Mouse (Mus musculus): ENCODE data around the gene Nebl. TPM values are rescaled to one million over a fixed set of nuclear protein-coding genes. Genes with fewer than 3 reads are reported as not detected.

Gene Nebl
- polyA plus RNA-seq, 1 experiment from 2014 or later: 0.64 TPM

GRCm38 (mm10) chr2:17644282-17645262, 86.7 kb downstream of the Nebl start:
- Histone ChIP-seq H3K27ac (ENCODE audit: low read length) (no peak overlapping the region), H3K36me3 (ENCODE audit: control insufficient read depth, insufficient read depth, low read length) (no peaks in the 10 kb centered on the region), H3K4me2 (ENCODE audit: low read depth, low read length) (no peak overlapping the region), H3K9me3 (ENCODE audit: control insufficient read depth, low read length) (no peaks in the 10 kb centered on the region), H3K27me3 (replicated peaks; ENCODE audit: control insufficient read depth, insufficient read depth, low read length) (no peaks in the 10 kb centered on the region), H3K4me1 (ENCODE audit: control insufficient read depth, insufficient read depth, low read length) (no peaks in the 10 kb centered on the region), H3K4me3 (ENCODE audit: low read length) (no peak overlapping the region), H3K9ac (ENCODE audit: low read depth, low read length) (no peak overlapping the region)
- ATAC-seq: peak; percentile 66
- 34% methylated on average over 3 of the region's 3 CpGs for WGBS

DNA sequence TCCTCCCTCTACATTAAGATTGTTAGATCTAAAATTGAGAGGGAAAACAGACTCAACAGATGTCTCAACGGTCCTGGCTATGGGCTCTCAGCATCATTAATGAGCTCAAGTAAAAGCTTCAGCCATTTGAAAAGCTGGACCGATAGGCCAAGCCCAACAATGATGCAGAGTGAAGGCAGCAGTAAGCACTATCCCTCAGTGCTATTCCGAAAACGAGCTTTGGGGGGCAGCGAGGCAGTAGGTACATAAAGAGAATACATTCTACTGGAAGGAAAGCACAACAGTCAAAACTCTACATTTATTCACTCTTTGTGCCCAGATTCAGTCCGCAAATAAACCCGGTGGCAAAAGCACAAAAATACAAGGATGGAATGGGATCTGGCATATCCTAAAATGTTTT, 87.4 kb downstream of the Nebl start:
- no peak for ATAC-seq
- 61% methylated on average over 7 of the region's 7 CpGs for WGBS
- Histone ChIP-seq H3K4me3 (ENCODE audit: low read length) (no peak overlapping the region), H3K36me3 (ENCODE audit: control insufficient read depth, insufficient read depth, low read length) (no peaks in the 10 kb centered on the region), H3K9me3 (ENCODE audit: control insufficient read depth, low read length) (no peaks in the 10 kb centered on the region), H3K27me3 (replicated peaks; ENCODE audit: control insufficient read depth, insufficient read depth, low read length) (no peaks in the 10 kb centered on the region), H3K27ac (ENCODE audit: low read length) (no peak overlapping the region), H3K9ac (ENCODE audit: low read depth, low read length) (no peak overlapping the region), H3K4me1 (ENCODE audit: control insufficient read depth, insufficient read depth, low read length) (no peaks in the 10 kb centered on the region), H3K4me2 (ENCODE audit: low read depth, low read length) (no peak overlapping the region)

DNA sequence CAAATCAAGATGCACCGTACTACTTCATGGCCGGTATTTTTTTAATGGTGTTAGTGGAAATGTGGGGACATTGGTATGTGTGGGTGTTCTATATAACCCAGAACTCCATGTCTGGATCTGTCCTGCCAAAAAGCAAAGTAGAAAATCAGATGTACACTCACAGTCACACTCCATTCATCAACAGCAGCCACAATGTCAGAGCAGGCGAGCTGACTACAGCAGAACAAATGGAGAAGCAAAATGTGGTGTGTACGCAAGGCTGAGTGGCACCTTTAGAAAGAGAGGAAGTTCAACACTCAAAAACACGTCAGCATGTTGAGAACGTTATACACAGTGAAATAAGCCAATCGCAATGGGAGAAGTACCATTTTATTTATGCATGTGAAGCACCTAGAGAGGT, 88.5 kb downstream of the Nebl start:
- Histone ChIP-seq H3K4me3 (ENCODE audit: low read length) (no peak overlapping the region), H3K9ac (ENCODE audit: low read depth, low read length) (no peak overlapping the region)
- WGBS: 82% methylated on average over 7 of the region's 7 CpGs

DNA sequence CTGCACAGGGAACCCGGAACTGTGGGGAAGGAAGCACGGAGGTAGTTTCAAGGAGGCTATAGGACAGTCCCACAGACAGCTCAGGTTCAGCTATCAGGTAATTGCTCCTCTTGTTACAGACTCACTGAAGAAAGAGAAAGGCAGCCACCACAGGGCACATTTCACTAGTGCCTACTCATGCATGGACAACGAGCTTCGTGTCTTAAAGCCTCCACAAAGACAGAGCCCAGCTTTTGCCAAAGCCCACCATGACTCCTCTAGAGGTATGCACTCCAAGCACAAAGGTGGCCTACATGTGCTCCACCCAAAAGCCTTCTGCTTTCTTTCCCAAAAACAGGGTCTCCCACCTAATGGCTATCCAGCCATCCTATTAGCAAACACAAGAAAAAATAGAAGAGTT, 90.4 kb downstream of the Nebl start:
- no peak overlapping the region for H3K4me3 ChIP-seq (ENCODE audit: low read length)
- no peaks in the 10 kb centered on the region for H3K27me3 ChIP-seq (replicated peaks; ENCODE audit: control insufficient read depth, insufficient read depth, low read length)
- ATAC-seq: no peak
- no peak overlapping the region for H3K4me2 ChIP-seq (ENCODE audit: low read depth, low read length)
- no peaks in the 10 kb centered on the region for H3K4me1 ChIP-seq (ENCODE audit: control insufficient read depth, insufficient read depth, low read length)
- H3K36me3 ChIP-seq (ENCODE audit: control insufficient read depth, insufficient read depth, low read length): no peaks in the 10 kb centered on the region
- H3K9me3 ChIP-seq (ENCODE audit: control insufficient read depth, low read length): no peaks in the 10 kb centered on the region
- WGBS: 91% methylated on average over 4 of the region's 4 CpGs
- no peak overlapping the region for H3K27ac ChIP-seq (ENCODE audit: low read length)
- H3K9ac ChIP-seq (ENCODE audit: low read depth, low read length): no peak overlapping the region

More for the DNA sequence above, 88.5 kb downstream of the Nebl start:
- H3K36me3 ChIP-seq (ENCODE audit: control insufficient read depth, insufficient read depth, low read length): no peaks in the 10 kb centered on the region
- H3K27me3 ChIP-seq (replicated peaks; ENCODE audit: control insufficient read depth, insufficient read depth, low read length): no peaks in the 10 kb centered on the region
- ATAC-seq: no peak
- no peak overlapping the region for H3K27ac ChIP-seq (ENCODE audit: low read length)
- no peaks in the 10 kb centered on the region for H3K4me1 ChIP-seq (ENCODE audit: control insufficient read depth, insufficient read depth, low read length)
- H3K9me3 ChIP-seq (ENCODE audit: control insufficient read depth, low read length): no peaks in the 10 kb centered on the region
- no peak overlapping the region for H3K4me2 ChIP-seq (ENCODE audit: low read depth, low read length)

GRCm38 (mm10) chr2:17638631-17639030, 92.6 kb downstream of the Nebl start:
- Histone ChIP-seq H3K27me3 (replicated peaks; ENCODE audit: control insufficient read depth, insufficient read depth, low read length) (no peaks in the 10 kb centered on the region), H3K4me1 (ENCODE audit: control insufficient read depth, insufficient read depth, low read length) (no peaks in the 10 kb centered on the region), H3K4me2 (ENCODE audit: low read depth, low read length) (no peak overlapping the region), H3K9ac (ENCODE audit: low read depth, low read length) (no peak overlapping the region), H3K4me3 (ENCODE audit: low read length) (no peak overlapping the region), H3K27ac (ENCODE audit: low read length) (no peak overlapping the region), H3K9me3 (ENCODE audit: control insufficient read depth, low read length) (no peaks in the 10 kb centered on the region), H3K36me3 (ENCODE audit: control insufficient read depth, insufficient read depth, low read length) (no peaks in the 10 kb centered on the region)
- ATAC-seq: no peak
- 55% methylated on average over 5 of the region's 5 CpGs for WGBS

DNA sequence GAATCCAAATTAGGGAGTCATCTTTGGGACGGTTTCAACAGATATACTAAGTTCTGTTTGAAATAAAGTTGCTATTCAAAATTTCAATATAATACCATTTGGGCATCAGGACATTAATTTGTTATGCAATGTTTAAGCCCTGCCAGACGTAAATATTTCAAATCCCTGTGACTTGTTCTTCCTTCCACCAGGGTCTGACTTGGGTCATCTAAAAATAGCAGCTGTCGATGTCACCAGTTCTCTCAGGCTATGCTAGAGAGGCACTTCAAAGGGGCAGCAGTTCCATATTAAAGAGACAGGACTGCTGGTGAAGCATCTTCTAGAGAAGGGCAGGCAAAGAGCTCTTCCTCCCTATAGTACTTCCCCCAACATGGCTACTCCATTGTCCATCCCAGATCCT, 107.3 kb downstream of the Nebl start:
- Histone ChIP-seq H3K4me2 (ENCODE audit: low read depth, low read length) (no peak overlapping the region), H3K9me3 (ENCODE audit: control insufficient read depth, low read length) (no peaks in the 10 kb centered on the region), H3K9ac (ENCODE audit: low read depth, low read length) (no peak overlapping the region), H3K4me3 (ENCODE audit: low read length) (no peak overlapping the region), H3K27ac (ENCODE audit: low read length) (no peak overlapping the region), H3K4me1 (ENCODE audit: control insufficient read depth, insufficient read depth, low read length) (no peaks in the 10 kb centered on the region), H3K36me3 (ENCODE audit: control insufficient read depth, insufficient read depth, low read length) (no peaks in the 10 kb centered on the region), H3K27me3 (replicated peaks; ENCODE audit: control insufficient read depth, insufficient read depth, low read length) (no peaks in the 10 kb centered on the region)
- WGBS: 49% methylated on average over 3 of the region's 3 CpGs
- no peak for ATAC-seq

DNA sequence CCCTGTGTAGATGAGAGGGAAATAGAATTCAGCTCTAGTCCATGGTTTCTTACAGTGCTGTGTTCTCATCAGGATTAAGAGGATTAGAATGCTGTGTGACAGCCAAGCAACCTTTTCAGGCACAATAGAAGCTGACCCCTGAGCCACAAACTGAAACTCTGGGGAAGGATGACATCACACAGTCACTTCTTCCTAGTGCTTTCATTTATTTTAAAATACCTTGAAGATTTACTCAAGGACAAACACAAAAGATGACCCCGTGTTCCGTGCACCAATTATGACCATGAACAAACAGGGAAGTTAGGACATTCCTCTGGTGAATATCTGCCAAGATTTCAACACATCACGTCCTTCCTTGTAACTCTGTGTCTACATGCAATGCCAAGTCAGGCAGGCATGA, 121.0 kb downstream of the Nebl start:
- WGBS: 38% methylated on average over 3 of the region's 3 CpGs
- H3K36me3 ChIP-seq (ENCODE audit: control insufficient read depth, insufficient read depth, low read length): no peaks in the 10 kb centered on the region

DNA sequence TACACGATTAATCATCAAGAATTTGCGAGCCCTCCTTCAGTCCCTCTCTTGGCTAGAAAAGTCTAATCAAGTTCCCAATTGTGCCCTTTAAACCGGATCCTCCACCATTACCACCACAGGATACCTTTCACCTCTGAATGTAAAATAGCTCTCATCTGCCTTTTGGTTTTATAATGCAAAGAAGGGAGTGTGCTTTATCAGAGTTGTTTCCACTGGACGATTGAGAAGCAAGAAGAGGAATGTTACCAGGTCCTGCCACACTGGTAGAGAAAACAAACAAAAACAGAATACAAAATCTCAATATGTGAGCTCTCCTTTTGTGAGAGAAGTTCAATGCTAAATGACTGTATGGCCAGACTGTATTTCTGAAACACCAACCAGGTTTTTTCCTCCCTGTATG, 127.7 kb downstream of the Nebl start:
- Histone ChIP-seq H3K27ac (ENCODE audit: low read length) (no peak overlapping the region), H3K4me2 (ENCODE audit: low read depth, low read length) (no peak overlapping the region), H3K36me3 (ENCODE audit: control insufficient read depth, insufficient read depth, low read length) (no peaks in the 10 kb centered on the region), H3K4me3 (ENCODE audit: low read length) (no peak overlapping the region), H3K27me3 (replicated peaks; ENCODE audit: control insufficient read depth, insufficient read depth, low read length) (no peaks in the 10 kb centered on the region), H3K9ac (ENCODE audit: low read depth, low read length) (no peak overlapping the region), H3K4me1 (ENCODE audit: control insufficient read depth, insufficient read depth, low read length) (no peaks in the 10 kb centered on the region), H3K9me3 (ENCODE audit: control insufficient read depth, low read length) (no peaks in the 10 kb centered on the region)
- 58% methylated on average over 4 of the region's 4 CpGs for WGBS
- ATAC-seq: no peak

More for the DNA sequence above, 121.0 kb downstream of the Nebl start:
- Histone ChIP-seq H3K4me3 (ENCODE audit: low read length) (no peak overlapping the region), H3K4me2 (ENCODE audit: low read depth, low read length) (no peak overlapping the region), H3K9ac (ENCODE audit: low read depth, low read length) (no peak overlapping the region), H3K27me3 (replicated peaks; ENCODE audit: control insufficient read depth, insufficient read depth, low read length) (no peaks in the 10 kb centered on the region), H3K4me1 (ENCODE audit: control insufficient read depth, insufficient read depth, low read length) (no peaks in the 10 kb centered on the region), H3K27ac (ENCODE audit: low read length) (no peak overlapping the region), H3K9me3 (ENCODE audit: control insufficient read depth, low read length) (no peaks in the 10 kb centered on the region)
- no peak for ATAC-seq

DNA sequence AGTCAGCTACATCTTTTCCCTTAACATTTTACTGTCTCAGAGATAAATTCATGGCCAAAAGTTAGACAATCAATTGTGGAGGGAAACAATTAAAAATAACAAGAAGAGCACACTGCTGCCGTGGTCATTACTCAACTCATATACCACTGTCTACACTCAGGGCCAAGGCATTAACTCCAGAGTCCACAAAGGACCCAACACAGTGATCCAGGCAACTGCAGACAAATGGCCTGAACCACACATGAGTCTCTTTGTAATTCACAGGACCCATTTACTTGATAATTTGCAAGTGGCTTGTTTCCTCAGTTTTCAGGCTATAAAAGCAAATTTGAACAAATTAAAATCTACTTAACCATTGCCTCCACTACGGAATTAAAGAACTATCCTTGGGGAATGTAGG, 130.6 kb downstream of the Nebl start:
- Histone ChIP-seq H3K36me3 (ENCODE audit: control insufficient read depth, insufficient read depth, low read length) (no peaks in the 10 kb centered on the region), H3K27me3 (replicated peaks; ENCODE audit: control insufficient read depth, insufficient read depth, low read length) (no peaks in the 10 kb centered on the region), H3K27ac (ENCODE audit: low read length) (no peak overlapping the region), H3K4me3 (ENCODE audit: low read length) (no peak overlapping the region), H3K4me2 (ENCODE audit: low read depth, low read length) (no peak overlapping the region), H3K9ac (ENCODE audit: low read depth, low read length) (no peak overlapping the region), H3K9me3 (ENCODE audit: control insufficient read depth, low read length) (no peaks in the 10 kb centered on the region), H3K4me1 (ENCODE audit: control insufficient read depth, insufficient read depth, low read length) (no peaks in the 10 kb centered on the region)
- no peak for ATAC-seq
- WGBS: 77% methylated on average over 2 of the region's 2 CpGs

Data from intestine, embryonic 16.5 days (tissue).